Mouse (Mus musculus): ENCODE data around the gene Layn. TPM values are rescaled to one million over a fixed set of nuclear protein-coding genes. Genes with fewer than 3 reads are reported as not detected.

Layn gene
- 1 to 10 TPM; 5.9 to 7.2 (median 6.7) TPM for total RNA-seq (2022)

DNA sequence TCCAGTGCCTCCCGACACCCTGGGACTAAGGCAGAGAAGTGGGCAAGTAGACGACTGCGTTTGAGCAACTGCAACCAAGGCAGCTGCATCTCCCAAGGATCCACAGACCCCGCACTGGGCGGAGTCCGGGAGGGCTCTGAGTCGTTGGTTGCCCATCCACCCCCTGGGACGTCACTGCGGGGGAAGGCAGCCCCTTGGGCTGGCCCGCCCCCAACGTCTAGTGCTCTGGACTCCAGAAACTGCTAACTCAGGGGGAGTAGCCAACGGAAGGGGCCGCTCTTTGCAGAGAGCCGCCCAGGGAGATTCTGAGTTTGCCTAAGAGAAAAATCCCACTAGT lies at the start of gene Layn:
TSS of gene Layn (minus strand) at position 116 of the 337 bp plus-strand sequence.
- DNase-seq (ENCODE audit: low spot score in 2 of 2): peak in 1 of 2 experiments; percentile 9

GRCm38 (mm10) chr9:51114767-51115166 lies 37.9 kb upstream of the Layn start:
- no peak for DNase-seq (ENCODE audit: low spot score in 2 of 2)

- no peak for DNase-seq (ENCODE audit: low spot score in 2 of 2)
Measured at GRCm38 (mm10) chr9:51105751-51106150, 28.9 kb upstream of the Layn start.

DNA sequence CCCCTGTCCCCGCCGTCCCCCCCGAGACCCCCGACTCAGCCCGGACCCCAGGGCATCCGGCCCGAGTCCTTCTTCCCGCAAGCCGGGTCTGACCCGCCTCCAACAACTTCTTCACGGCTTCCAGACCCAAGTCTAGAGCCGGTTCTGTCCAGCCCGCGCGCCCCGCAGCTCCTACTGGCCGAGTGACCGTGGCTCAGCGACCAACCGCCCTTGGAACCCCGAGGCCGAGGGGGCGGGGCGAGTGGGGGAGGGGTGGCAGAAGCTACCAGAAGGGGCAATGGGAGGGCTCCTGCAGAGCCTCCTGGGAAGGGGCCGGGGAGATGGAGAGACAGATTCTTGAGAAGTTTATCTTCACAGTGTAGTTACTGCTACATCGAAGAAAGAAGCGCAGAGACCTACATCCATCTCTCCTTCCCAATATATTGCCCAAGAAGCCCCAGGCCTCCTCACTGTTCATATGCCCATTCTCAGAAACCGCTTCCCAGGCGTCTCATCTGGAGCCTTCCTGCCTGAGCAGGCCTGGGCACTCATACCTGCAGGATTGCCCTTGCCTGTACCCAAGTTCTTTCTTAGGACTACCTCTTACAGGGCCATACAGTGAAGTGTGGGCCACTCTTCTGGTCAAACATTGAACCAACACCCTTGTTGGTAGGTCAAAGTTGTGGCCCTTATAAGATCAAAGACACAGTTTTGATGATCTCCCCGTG lies 27.1 kb upstream of the Layn start:
- DNase-seq (ENCODE audit: low spot score in 2 of 2): peak in 1 of 2 experiments; percentile 3

DNA sequence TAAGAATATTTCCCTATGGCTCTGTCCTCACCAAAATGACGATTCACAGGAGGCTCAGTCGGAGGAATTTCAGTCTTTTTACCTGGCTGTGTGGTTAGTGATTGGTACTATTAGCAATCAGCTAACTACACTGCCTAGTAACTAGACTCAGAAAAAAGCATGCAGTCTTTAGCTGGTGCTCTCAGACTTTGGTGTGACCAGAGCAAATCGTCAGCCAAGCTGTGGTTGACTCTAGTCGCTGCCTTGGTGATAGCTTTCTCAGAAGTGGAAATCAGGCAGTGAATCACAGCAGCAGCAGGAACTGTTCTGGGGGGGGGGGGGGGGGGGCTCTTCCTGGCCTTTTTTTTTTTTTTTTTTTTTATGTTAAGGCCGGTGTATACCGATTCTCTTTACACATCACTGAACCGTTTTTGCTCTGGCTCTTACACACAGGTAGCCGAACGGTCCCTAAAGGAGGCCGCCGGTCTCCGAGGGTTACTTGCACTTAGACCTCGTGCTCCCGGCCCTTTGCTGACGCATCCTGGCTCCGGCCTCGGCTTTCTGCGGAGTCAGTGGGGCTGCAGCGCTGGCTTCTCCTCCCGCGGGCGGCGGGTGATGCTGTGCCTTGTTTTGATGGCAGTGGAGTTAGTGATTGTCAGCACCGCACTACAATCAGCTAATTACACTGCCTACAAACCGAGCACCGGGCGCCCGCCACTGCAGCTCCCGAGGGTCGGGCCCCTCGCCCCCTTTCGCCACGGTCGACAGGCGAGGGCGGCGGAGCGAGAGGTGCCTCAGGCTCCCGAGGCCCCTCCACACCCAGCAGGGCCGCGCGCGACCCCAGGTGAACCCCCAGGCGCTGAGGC lies 26.3 kb upstream of the Layn start:
- DNase-seq (ENCODE audit: low spot score in 2 of 2): peak; percentile 10 to 18

- peak in 1 of 2 experiments; percentile 26 for DNase-seq (ENCODE audit: low spot score in 2 of 2)
Measured at GRCm38 (mm10) chr9:51101756-51102425, 25.0 kb upstream of the Layn start, which contains the start of gene 4833427G06Rik. 4833427G06Rik (minus strand) TSS chr9:51102078.

GRCm38 (mm10) chr9:51096306-51096705 lies 19.4 kb upstream of the Layn start:
- DNase-seq (ENCODE audit: low spot score in 2 of 2): no peak

- no peak for DNase-seq (ENCODE audit: low spot score in 2 of 2)
Measured at GRCm38 (mm10) chr9:51093697-51094096, 16.8 kb upstream of the Layn start.

DNA sequence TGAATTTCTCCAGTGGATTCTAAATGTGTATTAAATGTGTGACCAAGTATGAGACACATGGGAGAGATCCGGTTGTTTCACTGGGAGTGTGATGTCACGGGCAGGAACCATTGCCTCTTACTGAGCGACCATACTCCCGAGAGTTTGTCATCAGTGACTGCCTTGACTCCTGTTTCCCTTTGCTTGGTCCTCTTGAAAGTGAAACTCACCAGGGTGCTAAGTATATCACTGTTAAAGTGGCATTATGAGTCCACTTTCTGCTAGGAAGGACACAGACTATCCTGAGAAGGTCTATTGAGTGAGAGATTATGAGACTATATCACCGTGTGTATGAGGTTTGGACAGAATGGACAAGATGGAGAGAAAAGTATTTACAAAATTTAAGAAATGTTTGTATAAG lies 4.7 kb upstream of the Layn start:
- no peak for DNase-seq (ENCODE audit: low spot score in 2 of 2)

GRCm38 (mm10) chr9:51076300-51076978 lies 455 bp downstream of the Layn start:
- no peak for DNase-seq (ENCODE audit: low spot score in 2 of 2)

DNA sequence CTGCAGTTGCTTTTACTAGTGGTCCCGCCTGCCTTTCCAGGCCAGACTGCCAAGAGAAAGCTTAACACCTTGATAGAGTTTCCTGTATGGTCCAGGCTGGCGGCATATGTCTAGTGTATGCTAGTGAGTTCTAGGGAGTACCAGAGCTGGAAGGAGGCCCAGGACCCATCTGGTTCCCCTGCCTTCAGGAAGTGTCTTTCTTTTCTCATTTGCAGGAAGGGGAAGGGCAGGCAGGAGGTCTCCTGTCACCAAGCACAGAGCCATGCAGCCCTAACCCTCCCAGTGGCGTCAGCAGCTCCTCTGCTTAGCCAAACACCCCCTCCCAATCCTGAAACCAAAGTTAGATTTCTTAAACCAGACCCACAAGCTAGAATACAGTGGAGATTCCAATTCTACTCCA lies 1.1 kb downstream of the Layn start:
- DNase-seq (ENCODE audit: low spot score in 2 of 2): peak in 1 of 2 experiments; percentile 18

DNA sequence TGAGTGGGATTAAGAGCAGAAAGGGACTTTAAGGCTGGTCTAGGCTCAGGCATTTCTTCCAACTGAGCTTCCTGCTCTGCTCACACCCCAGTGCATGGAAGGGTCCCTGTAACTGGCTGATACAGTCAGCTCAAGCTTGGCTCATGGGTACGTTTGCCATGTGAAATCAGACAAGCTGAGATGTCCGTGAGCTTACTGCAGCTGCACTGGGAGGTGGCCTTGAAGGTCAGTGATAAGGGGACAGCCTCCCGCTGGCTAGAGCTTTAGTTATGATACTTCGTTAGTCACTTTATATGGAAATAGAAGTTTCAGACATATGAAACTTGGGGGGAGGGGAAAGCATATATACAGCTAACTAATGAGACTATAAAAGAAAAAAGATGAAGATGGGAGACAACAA lies 6.1 kb downstream of the Layn start:
- no peak for DNase-seq (ENCODE audit: low spot score in 2 of 2)

DNA sequence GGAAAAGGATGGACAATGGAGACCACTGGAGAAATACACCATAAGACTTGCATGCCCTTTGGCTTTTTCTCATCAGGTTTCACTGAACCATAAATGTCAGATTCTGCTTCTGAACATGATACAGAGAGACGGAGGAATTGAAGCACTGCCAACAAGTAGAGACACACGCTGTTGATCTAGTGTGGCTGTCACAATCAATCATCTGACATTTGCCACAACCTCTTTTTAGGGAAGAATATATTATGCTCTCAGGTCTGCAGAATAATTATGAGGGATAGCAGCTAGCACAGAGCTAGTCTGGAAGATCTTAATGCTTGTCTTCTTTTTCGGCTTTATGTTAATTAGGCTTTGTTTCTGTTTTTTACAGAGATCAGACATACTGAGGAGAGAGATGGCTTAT lies 8.7 kb downstream of the Layn start:
- no peak for DNase-seq (ENCODE audit: low spot score in 2 of 2)

DNA sequence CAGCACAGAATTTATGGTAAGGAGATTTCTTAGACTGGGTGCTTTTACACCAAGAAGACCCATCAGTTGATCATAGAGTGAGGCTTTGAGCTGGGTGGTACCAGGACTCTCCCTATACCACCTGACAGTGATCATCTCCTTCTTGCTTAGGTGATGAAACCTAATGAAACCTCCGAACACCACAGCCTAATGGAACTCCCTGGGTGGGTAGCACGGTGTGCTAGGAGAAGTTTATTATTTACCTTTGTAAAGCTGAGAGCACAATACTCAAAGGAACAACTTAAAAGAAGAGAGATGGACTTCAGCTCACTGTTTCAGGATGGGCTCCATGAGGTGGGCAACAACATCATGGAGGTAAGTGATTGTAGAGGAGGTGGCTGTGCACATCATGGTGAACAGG lies 16.3 kb downstream of the Layn start, which contains the start of gene Btg4:
TSS of gene Btg4 (plus strand) at position 301 of the 400 bp plus-strand sequence.
- no peak for DNase-seq (ENCODE audit: low spot score in 2 of 2)

DNA sequence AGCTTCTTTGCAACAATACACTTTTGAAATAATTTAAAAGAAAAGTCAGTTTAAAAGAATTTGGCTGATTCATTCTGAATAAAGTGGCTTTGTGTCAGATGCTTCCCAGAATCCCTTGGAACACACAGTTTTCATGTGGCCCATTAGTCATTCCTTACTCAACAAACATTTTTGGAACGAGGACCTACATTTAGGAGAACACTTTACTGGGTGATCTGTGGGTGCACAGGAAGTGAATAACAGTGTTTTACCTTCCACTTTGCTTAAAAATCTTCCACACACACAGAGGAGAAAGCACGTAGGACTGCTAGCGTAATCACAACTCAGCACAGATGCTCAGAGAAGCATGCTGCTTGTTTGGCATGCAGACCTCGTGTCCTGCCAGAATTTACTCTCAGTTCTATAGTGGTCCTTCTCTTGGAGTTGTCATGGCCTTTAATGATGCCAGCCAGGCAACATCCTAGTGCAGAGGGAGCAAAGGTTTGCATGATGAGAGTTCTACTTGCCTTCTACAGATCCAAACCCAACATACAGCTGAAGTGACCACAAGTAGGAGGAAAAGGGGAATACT lies 17.9 kb downstream of the Layn start:
- DNase-seq (ENCODE audit: low spot score in 2 of 2): peak; percentile 11 to 21

- no peak for DNase-seq (ENCODE audit: low spot score in 2 of 2)
Measured at GRCm38 (mm10) chr9:51056360-51057324, 20.3 kb downstream of the Layn start.

DNA sequence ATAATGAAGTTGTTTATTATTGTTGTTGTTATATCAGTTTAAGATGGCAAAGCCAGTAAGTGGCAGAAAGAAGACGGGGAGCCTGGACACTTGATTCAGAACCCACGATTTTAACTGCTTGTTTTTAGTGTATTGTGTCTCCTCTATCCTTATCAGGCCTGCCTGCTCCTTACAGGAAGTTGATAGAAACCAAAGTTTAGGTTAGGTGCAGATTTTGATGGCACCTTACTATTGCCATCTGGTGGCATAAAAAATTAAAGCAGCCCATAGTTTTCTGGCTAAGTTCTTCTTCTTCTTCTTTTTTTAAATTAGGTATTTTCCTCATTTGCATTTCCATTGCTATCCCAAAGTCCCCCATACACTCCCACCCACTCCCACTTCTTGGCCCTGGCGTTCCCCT lies 24.7 kb downstream of the Layn start:
- DNase-seq (ENCODE audit: low spot score in 2 of 2): no peak

DNA sequence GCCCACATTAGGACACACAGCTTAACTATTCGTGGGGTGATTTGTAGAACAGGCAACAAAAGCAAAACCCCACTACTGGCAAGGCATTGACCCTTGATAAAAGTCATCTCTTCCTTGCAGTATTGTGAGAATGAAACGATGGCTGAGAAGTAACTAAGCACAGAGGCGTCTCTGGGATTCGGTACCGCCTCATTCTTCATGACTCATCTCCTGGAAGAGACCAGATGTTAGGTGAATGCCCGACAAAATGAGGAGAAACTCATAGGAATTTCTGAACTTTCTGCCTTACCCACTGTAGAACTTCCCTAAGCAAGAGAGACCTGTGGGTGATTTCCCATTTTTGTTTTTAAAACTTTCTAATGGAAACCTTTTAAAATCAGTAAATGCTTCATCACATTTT lies 34.8 kb downstream of the Layn start:
- DNase-seq (ENCODE audit: low spot score in 2 of 2): no peak

GRCm38 (mm10) chr9:51041491-51041980 lies 35.4 kb downstream of the Layn start:
- no peak for DNase-seq (ENCODE audit: low spot score in 2 of 2)

Measured in layer of hippocampus, adult 8-10 months (tissue).